Mouse (Mus musculus) midbrain, postnatal 0 days (tissue): ENCODE results near the gene Ankub1. TPM values are rescaled to one million over a fixed set of nuclear protein-coding genes. Genes with fewer than 3 reads are reported as not detected.

Source experiments
- ATAC-seq: fragments of 200-750 bp; cut with Nextera tagmentation; 2 replicates; pipeline ENCODE4 v1.8.0; 2017; ENCODE audit warnings: moderate number of reproducible peaks, mild to moderate bottlenecking, moderate TSS enrichment, moderate library complexity; ENCODE audit not compliant: low FRiP score
- DNase-seq: peaks from one replicate; pipeline ENCODE4 v3.0.0-alpha.2; 2015; ENCODE audit warnings: low spot score
- H3K27ac ChIP-seq: fragments of 300-500 bp; sonication (generic); 2 replicates; pipeline ENCODE4 v1.5.1; 2014; ENCODE audit warnings: low read depth, mild to moderate bottlenecking, low read length, mixed read lengths
- H3K27me3 ChIP-seq: fragments of 300-500 bp; sonication (generic); 2 replicates; pipeline ENCODE4 v1.6.1; 2014; ENCODE audit warnings: low read length, control low read depth, mixed read lengths; ENCODE audit not compliant: insufficient read depth
- H3K36me3 ChIP-seq: fragments of 300-500 bp; sonication (generic); 2 replicates; pipeline ENCODE4 v1.6.1; 2014; ENCODE audit warnings: low read length, control low read depth, mixed read lengths; ENCODE audit not compliant: insufficient read depth
- H3K4me1 ChIP-seq: fragments of 300-500 bp; sonication (generic); 2 replicates; pipeline ENCODE4 v1.6.1; 2014; ENCODE audit warnings: mild to moderate bottlenecking, control low read depth, antibody characterized with exemption, low read length, mixed read lengths; ENCODE audit not compliant: insufficient read depth
- H3K4me2 ChIP-seq: fragments of 300-500 bp; sonication (generic); 2 replicates; pipeline ENCODE4 v1.6.1; 2014; ENCODE audit warnings: low read depth, mild to moderate bottlenecking, low read length, mixed read lengths; ENCODE audit not compliant: poor library complexity, severe bottlenecking
- H3K4me3 ChIP-seq: fragments of 300-500 bp; sonication (generic); 2 replicates; pipeline ENCODE4 v1.5.1; 2014; ENCODE audit warnings: low read depth, mild to moderate bottlenecking, low read length, moderate library complexity
- H3K9ac ChIP-seq: fragments of 300-500 bp; sonication (generic); replicated peaks from 2 replicates; pipeline ENCODE4 v1.6.1; 2014; ENCODE audit warnings: mild to moderate bottlenecking, low read length, moderate library complexity, mixed read lengths; ENCODE audit not compliant: poor library complexity, severe bottlenecking
- H3K9me3 ChIP-seq: fragments of 300-500 bp; sonication (generic); 2 replicates; pipeline ENCODE4 v1.6.1; 2016; ENCODE audit warnings: low read length, control low read depth
- CTCF ChIP-seq: IDR thresholded peaks from 2 replicates; pipeline ENCODE4 v1.5.1; 2016; ENCODE audit warnings: antibody characterized with exemption, mild to moderate bottlenecking
- WGBS: fragments of 180-500 bp; shearing (Covaris S2); extraction: QIAGEN DNeasy Blood & Tissue Kit; methylation state at CpG from one replicate; pipeline ENCODE4 v1.1.7; 2014; 5-methylcytosine and 5-hydroxymethylcytosine counted together
- polyA plus RNA-seq: library from polyadenylated mRNA; unstranded; fragments of >200 nt; fragmentation: Nextera tagmentation; extraction: Ambion mirVana; gene quantifications from 2 replicates; pipeline ENCODE4 v1.2.1, GENCODE M21; 2015
- total RNA-seq: library from RNA; depleted of rRNA; stranded (reverse); fragments of >200 nt; gene quantifications from 2 replicates; pipeline ENCODE4 v1.2.3, GENCODE M21; 2014

Ankub1 gene
- total and polyA plus RNA-seq, 2 experiments from 2014 or later, result 0.31 TPM; not detected in 1

DNA sequence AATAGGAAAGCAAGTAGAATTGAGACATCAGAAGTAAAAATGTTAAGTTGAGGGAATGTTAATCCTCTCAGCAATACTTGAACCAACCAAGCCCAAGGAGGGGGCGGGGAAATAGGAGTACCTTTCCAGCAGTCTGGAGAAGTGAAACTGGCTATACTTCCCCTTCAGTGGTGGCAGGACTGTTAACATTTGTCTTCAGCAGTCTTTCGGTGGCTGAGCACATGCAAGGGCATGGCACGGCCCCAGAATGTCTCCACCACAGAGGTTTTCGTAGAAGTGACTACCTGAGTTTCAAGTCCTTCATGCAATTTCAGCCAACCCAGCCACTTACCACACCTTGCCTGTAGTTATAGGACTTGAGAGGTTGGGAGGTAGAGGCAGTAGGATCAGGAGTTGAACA is 19.0 kb downstream of the Ankub1 start:
- no peaks in the 10 kb centered on the region for H3K36me3 ChIP-seq
- DNase-seq (no peak), ATAC-seq (no peak)
- H3K9ac ChIP-seq, result no peak overlapping the region
- H3K4me2 ChIP-seq, result no peak overlapping the region
- H3K27ac ChIP-seq, result no peak overlapping the region
- H3K4me1 ChIP-seq, result no peaks in the 10 kb centered on the region
- no peak overlapping the region for H3K4me3 ChIP-seq
- TF ChIP-seq CTCF, result no peak
- 91% methylated on average over 4 of the region's 4 CpGs for WGBS
- H3K9me3 ChIP-seq, result no peaks in the 10 kb centered on the region
- H3K27me3 ChIP-seq, result no peaks in the 10 kb centered on the region

DNA sequence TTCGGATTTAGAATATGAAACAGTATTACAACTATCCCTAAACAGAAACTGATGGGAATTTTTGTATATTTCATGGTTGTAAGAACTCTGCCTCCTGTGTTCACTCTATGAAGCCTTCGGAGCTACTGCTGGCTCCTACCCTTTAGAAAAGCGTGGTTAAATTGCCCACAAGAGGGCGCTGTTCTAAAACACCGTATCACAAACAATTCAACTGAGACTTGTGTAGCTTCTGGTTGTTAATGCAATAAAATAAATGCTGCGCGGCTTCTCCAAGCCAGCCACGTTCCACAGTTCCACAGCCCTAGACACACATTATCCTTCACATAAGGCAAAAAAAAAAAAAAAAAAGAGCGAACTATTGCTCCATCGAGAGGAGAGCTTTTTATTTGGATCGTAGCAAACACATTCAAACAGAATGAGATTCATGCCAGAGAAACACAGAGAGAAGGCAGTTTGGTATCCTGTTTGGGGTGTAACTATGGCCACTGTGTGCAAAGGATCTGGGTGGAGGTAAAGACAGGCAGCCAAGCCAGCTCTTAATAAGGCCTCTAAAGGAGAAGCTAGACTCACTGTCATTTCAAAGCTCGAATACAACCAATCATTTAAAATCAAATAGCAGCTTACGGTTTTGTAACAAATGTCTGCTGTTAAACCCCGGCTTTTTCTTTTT is 25.4 kb downstream of the Ankub1 start:
- peak; percentile 88 for ATAC-seq

DNA sequence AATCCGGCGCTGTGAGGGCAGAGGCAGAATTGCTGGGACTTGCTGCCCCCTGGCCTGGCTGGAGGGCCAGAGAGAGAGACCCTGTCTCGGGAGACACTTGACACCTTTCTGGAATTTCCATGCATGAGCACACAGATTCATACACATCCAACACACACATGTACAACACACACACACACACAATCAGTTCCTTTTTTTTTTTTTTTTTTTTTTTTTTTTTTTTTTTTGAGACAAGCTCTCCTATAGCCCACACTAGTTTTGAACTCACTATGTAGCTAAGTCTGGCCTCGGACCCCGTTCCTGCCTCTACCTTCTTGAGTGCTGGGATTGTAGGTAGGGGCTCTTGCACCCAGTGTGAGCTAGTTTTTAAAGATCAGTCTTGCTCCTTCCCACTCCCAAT is 26.7 kb downstream of the Ankub1 start:
- ATAC-seq (no peak), DNase-seq (no peak)
- 91% methylated on average over 5 of the region's 5 CpGs for WGBS
- Histone ChIP-seq H3K9me3 (no peaks in the 10 kb centered on the region), H3K4me3 (no peak overlapping the region), H3K4me2 (no peak overlapping the region), H3K4me1 (no peaks in the 10 kb centered on the region), H3K9ac (no peak overlapping the region), H3K27ac (no peak overlapping the region), H3K36me3 (no peaks in the 10 kb centered on the region), H3K27me3 (no peaks in the 10 kb centered on the region)
- no peak for TF ChIP-seq CTCF

More for the DNA sequence above, 25.4 kb downstream of the Ankub1 start:
- H3K4me3 ChIP-seq, result peak overlapping the region; percentile 27
- DNase-seq, result peak; percentile 96
- peak; percentile 87 for TF ChIP-seq CTCF
- WGBS, result 28% methylated on average over 14 of the region's 14 CpGs
- no peaks in the 10 kb centered on the region for H3K4me1 ChIP-seq
- no peak overlapping the region for H3K27ac ChIP-seq
- no peak overlapping the region; the same call in 1 of the 2 replicates for H3K9ac ChIP-seq
- no peaks in the 10 kb centered on the region for H3K36me3 ChIP-seq
- peak overlapping the region; percentile 39 for H3K4me2 ChIP-seq
- no peaks in the 10 kb centered on the region for H3K9me3 ChIP-seq
- no peaks in the 10 kb centered on the region for H3K27me3 ChIP-seq

DNA sequence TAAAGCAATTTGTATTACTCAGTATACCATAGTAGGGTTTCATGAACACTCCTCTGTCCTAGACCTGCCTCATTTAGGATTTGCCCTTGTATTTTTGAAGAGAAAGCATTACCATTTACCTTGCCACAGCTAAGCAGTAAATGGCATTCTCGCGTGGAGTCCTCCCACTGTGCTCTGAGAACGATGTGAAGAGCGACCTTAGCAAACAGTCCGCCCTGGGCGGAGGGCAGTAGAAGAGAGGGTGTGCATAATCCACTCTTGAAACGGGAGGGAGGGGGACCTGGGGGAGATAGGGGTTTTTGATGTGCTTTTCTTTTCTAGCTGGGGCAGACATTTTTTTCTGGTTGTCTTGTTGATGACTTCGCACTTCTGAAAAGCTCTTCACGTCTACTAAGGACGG is 27.9 kb downstream of the Ankub1 start:
- Histone ChIP-seq H3K4me1 (no peaks in the 10 kb centered on the region), H3K9me3 (no peaks in the 10 kb centered on the region), H3K27ac (no peak overlapping the region), H3K4me2 (no peak overlapping the region), H3K27me3 (no peaks in the 10 kb centered on the region), H3K9ac (no peak overlapping the region), H3K4me3 (no peak overlapping the region), H3K36me3 (no peaks in the 10 kb centered on the region)
- ATAC-seq (no peak), DNase-seq (no peak)
- TF ChIP-seq CTCF, result no peak
- WGBS, result 62% methylated on average over 10 of the region's 10 CpGs

DNA sequence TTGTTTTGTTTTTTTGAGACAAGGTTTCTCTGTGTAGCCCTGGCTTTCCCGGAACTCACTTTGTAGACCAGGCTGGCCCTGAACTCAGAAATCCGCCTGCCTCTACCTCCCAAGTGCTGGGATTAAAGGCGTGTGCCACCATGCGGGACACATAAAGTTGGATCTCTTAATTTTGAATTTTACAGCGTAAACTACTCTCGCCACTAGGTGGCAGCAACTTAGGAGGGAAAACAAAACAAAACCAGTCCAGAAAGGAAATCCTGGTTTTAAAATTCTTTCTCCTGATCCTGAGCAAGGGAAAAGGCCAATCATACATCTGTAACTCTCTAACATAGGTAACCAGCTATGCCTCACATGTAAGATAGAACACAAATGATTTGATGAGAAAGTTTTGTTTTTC is 28.9 kb downstream of the Ankub1 start:
- H3K36me3 ChIP-seq, result no peaks in the 10 kb centered on the region
- H3K4me2 ChIP-seq, result no peak overlapping the region
- H3K27me3 ChIP-seq, result no peaks in the 10 kb centered on the region
- H3K4me3 ChIP-seq, result no peak overlapping the region
- TF ChIP-seq CTCF, result peak; percentile 83
- ATAC-seq (no peak), DNase-seq (peak; percentile 73)
- no peak overlapping the region for H3K27ac ChIP-seq
- no peaks in the 10 kb centered on the region for H3K4me1 ChIP-seq
- H3K9me3 ChIP-seq, result no peaks in the 10 kb centered on the region
- H3K9ac ChIP-seq, result no peak overlapping the region
- WGBS, result 18% methylated on average over 6 of the region's 6 CpGs

DNA sequence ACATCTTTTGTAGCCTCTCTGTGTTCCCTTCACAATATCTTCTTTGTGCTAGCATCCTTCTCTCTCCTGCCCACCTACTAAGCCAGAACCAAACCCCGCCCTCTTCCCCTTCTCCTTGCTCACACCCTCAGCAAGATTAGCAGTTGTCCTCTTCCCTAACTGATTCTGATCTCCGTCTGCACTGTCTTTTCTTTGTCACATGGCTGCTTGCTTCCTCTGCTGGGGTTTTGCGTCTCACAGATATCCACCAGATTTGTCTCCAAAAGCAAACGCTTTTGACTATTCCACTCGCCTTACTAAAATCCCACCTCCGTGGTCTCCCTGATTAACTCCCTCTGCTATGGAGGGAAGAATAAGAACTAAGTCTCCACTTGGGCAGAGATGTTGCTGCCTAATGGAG is 34.0 kb downstream of the Ankub1 start:
- Histone ChIP-seq H3K36me3 (no peaks in the 10 kb centered on the region), H3K4me3 (no peak overlapping the region), H3K9ac (no peak overlapping the region), H3K9me3 (no peaks in the 10 kb centered on the region), H3K27ac (no peak overlapping the region), H3K4me1 (no peaks in the 10 kb centered on the region), H3K27me3 (no peaks in the 10 kb centered on the region), H3K4me2 (no peak overlapping the region)
- ATAC-seq, result no peak
- no peak for DNase-seq
- 65% methylated on average over 6 of the region's 6 CpGs for WGBS
- no peak for TF ChIP-seq CTCF
